Mouse (Mus musculus): ENCODE results near the gene Tmem151a. TPM values are rescaled to one million over a fixed set of nuclear protein-coding genes. Genes with fewer than 3 reads are reported as not detected.

Tmem151a gene
- polyA plus RNA-seq, 1 experiment from 2014 or later, result 0.47 TPM

GRCm38 (mm10) chr19:5107556-5108270, 22.4 kb upstream of the Tmem151a start:
- H3K27ac ChIP-seq, result no peak overlapping the region
- peaks cover 33% of the 10 kb centered on the region for H3K4me1 ChIP-seq
- WGBS, result 75% methylated on average over 18 of the region's 18 CpGs
- H3K4me3 ChIP-seq, result peak overlapping the region; percentile 84
- no peaks in the 10 kb centered on the region for H3K9me3 ChIP-seq
- no peaks in the 10 kb centered on the region for H3K27me3 ChIP-seq (ENCODE audit: poor library complexity, severe bottlenecking)
- H3K36me3 ChIP-seq (replicated peaks), result peaks cover 79% of the 10 kb centered on the region
- DNase-seq (ENCODE audit: extremely low spot score, low spot score), result no peak

GRCm38 (mm10) chr19:5106731-5107191, 21.4 kb upstream of the Tmem151a start, which contains the start of gene Rab1b:
Gene Rab1b, minus strand, starts transcription at chr19:5107072.
- peaks cover 33% of the 10 kb centered on the region for H3K4me1 ChIP-seq
- peaks cover 79% of the 10 kb centered on the region for H3K36me3 ChIP-seq (replicated peaks)
- H3K9me3 ChIP-seq, result no peaks in the 10 kb centered on the region
- DNase-seq (ENCODE audit: extremely low spot score, low spot score), result peak; percentile 97
- under 1% methylated on average over 46 of the region's 46 CpGs for WGBS
- no peaks in the 10 kb centered on the region for H3K27me3 ChIP-seq (ENCODE audit: poor library complexity, severe bottlenecking)
- H3K4me3 ChIP-seq, result peak within 1 kb of the TSS; percentile 84
- peak within 1 kb of the TSS; percentile 96 for H3K27ac ChIP-seq

GRCm38 (mm10) chr19:5106074-5106473, 20.7 kb upstream of the Tmem151a start:
- 32% methylated on average over 9 of the region's 9 CpGs for WGBS
- no peaks in the 10 kb centered on the region for H3K9me3 ChIP-seq
- H3K4me3 ChIP-seq, result peak overlapping the region; percentile 84
- DNase-seq (ENCODE audit: extremely low spot score, low spot score), result no peak
- H3K4me1 ChIP-seq, result peaks cover 33% of the 10 kb centered on the region
- peak overlapping the region; percentile 96 for H3K27ac ChIP-seq
- H3K27me3 ChIP-seq (ENCODE audit: poor library complexity, severe bottlenecking), result no peaks in the 10 kb centered on the region
- H3K36me3 ChIP-seq (replicated peaks), result peaks cover 79% of the 10 kb centered on the region

- peak; percentile 64 for DNase-seq (ENCODE audit: extremely low spot score, low spot score)
- peaks cover 68% of the 10 kb centered on the region for H3K4me1 ChIP-seq
- 4% methylated on average over 42 of the region's 48 CpGs for WGBS
- peak within 1 kb of the TSS; percentile 92 for H3K27ac ChIP-seq
- no peaks in the 10 kb centered on the region for H3K9me3 ChIP-seq
- peaks cover 26% of the 10 kb centered on the region; the same call in 1 of the 2 replicates for H3K27me3 ChIP-seq (ENCODE audit: poor library complexity, severe bottlenecking)
- H3K36me3 ChIP-seq (replicated peaks), result peaks cover 49% of the 10 kb centered on the region
- peak within 1 kb of the TSS; percentile 70 for H3K4me3 ChIP-seq
Observed at GRCm38 (mm10) chr19:5098363-5099143, 13.2 kb upstream of the Tmem151a start, which contains the start of gene Cnih2. Gene Cnih2, minus strand, starts transcription at chr19:5098521.

- DNase-seq (ENCODE audit: extremely low spot score, low spot score), result no peak
- Histone ChIP-seq H3K9me3 (no peaks in the 10 kb centered on the region), H3K27ac (peak overlapping the region; percentile 92), H3K36me3 (replicated peaks) (peaks cover 49% of the 10 kb centered on the region), H3K4me1 (peaks cover 71% of the 10 kb centered on the region), H3K4me3 (peak overlapping the region; percentile 70), H3K27me3 (ENCODE audit: poor library complexity, severe bottlenecking) (peaks cover 26% of the 10 kb centered on the region; the same call in 1 of the 2 replicates)
- 7% methylated on average over 21 of the region's 31 CpGs for WGBS
Observed at GRCm38 (mm10) chr19:5097521-5098362, 12.4 kb upstream of the Tmem151a start.

GRCm38 (mm10) chr19:5095887-5096474, 10.7 kb upstream of the Tmem151a start:
- Histone ChIP-seq H3K4me3 (peak overlapping the region; percentile 70), H3K9me3 (no peaks in the 10 kb centered on the region), H3K27ac (no peak overlapping the region), H3K36me3 (replicated peaks) (peaks cover 49% of the 10 kb centered on the region), H3K4me1 (peaks cover 71% of the 10 kb centered on the region), H3K27me3 (ENCODE audit: poor library complexity, severe bottlenecking) (peaks cover 26% of the 10 kb centered on the region; the same call in 1 of the 2 replicates)
- WGBS, result 18% methylated on average over 9 of the region's 9 CpGs
- no peak for DNase-seq (ENCODE audit: extremely low spot score, low spot score)

GRCm38 (mm10) chr19:5094746-5095417, 9.6 kb upstream of the Tmem151a start:
- no peak for DNase-seq (ENCODE audit: extremely low spot score, low spot score)
- peak overlapping the region; percentile 70 for H3K4me3 ChIP-seq
- peaks cover 47% of the 10 kb centered on the region for H3K36me3 ChIP-seq (replicated peaks)
- peaks cover 26% of the 10 kb centered on the region; the same call in 1 of the 2 replicates for H3K27me3 ChIP-seq (ENCODE audit: poor library complexity, severe bottlenecking)
- WGBS, result 53% methylated on average over 11 of the region's 11 CpGs
- no peaks in the 10 kb centered on the region for H3K9me3 ChIP-seq
- peak overlapping the region; percentile 9; the same call in 1 of the 2 replicates for H3K27ac ChIP-seq
- peaks cover 66% of the 10 kb centered on the region for H3K4me1 ChIP-seq

GRCm38 (mm10) chr19:5094243-5094632, 8.9 kb upstream of the Tmem151a start:
- under 1% methylated on average over 21 of the region's 21 CpGs for WGBS
- H3K4me3 ChIP-seq, result peak overlapping the region; percentile 70
- H3K27me3 ChIP-seq (ENCODE audit: poor library complexity, severe bottlenecking), result peaks cover 26% of the 10 kb centered on the region; the same call in 1 of the 2 replicates
- H3K4me1 ChIP-seq, result peaks cover 65% of the 10 kb centered on the region
- no peaks in the 10 kb centered on the region for H3K9me3 ChIP-seq
- peaks cover 45% of the 10 kb centered on the region for H3K36me3 ChIP-seq (replicated peaks)
- peak overlapping the region; percentile 9; the same call in 1 of the 2 replicates for H3K27ac ChIP-seq
- DNase-seq (ENCODE audit: extremely low spot score, low spot score), result peak; percentile 97

- Histone ChIP-seq H3K9me3 (no peaks in the 10 kb centered on the region), H3K36me3 (replicated peaks) (peaks cover 42% of the 10 kb centered on the region), H3K4me3 (peak overlapping the region; percentile 70; the same call in 1 of the 2 replicates), H3K4me1 (peaks cover 65% of the 10 kb centered on the region), H3K27ac (0 out of 2 replicates have a peak overlapping the region, but pooled peaks have one; percentile 9), H3K27me3 (ENCODE audit: poor library complexity, severe bottlenecking) (peaks cover 26% of the 10 kb centered on the region; the same call in 1 of the 2 replicates)
- no peak for DNase-seq (ENCODE audit: extremely low spot score, low spot score)
- 74% methylated on average over 12 of the region's 12 CpGs for WGBS
Observed at GRCm38 (mm10) chr19:5093481-5094242, 8.3 kb upstream of the Tmem151a start.

- 90% methylated on average over 10 of the region's 10 CpGs for WGBS
- Histone ChIP-seq H3K27me3 (ENCODE audit: poor library complexity, severe bottlenecking) (peaks cover 26% of the 10 kb centered on the region; the same call in 1 of the 2 replicates), H3K27ac (no peak overlapping the region), H3K4me3 (no peak overlapping the region), H3K4me1 (peaks cover 60% of the 10 kb centered on the region), H3K9me3 (no peaks in the 10 kb centered on the region), H3K36me3 (replicated peaks) (peaks cover 42% of the 10 kb centered on the region)
- no peak for DNase-seq (ENCODE audit: extremely low spot score, low spot score)
Observed at GRCm38 (mm10) chr19:5092083-5092482, 6.8 kb upstream of the Tmem151a start.

GRCm38 (mm10) chr19:5089324-5089723, 4.0 kb upstream of the Tmem151a start:
- WGBS, result 91% methylated on average over 4 of the region's 4 CpGs
- H3K4me1 ChIP-seq, result peaks cover 46% of the 10 kb centered on the region
- H3K4me3 ChIP-seq, result peak overlapping the region; percentile 90
- DNase-seq (ENCODE audit: extremely low spot score, low spot score), result no peak
- H3K27ac ChIP-seq, result no peak overlapping the region
- H3K9me3 ChIP-seq, result no peaks in the 10 kb centered on the region
- peaks cover 42% of the 10 kb centered on the region for H3K36me3 ChIP-seq (replicated peaks)
- peaks cover 28% of the 10 kb centered on the region for H3K27me3 ChIP-seq (ENCODE audit: poor library complexity, severe bottlenecking)

All from forebrain, embryonic 10.5 days (tissue).